Mouse (Mus musculus) lung, postnatal 14 days (tissue): ENCODE results near the gene Dennd4a.

ENCODE experiments used
- DNase-seq: peaks from one replicate; pipeline ENCODE4 v3.0.0; 2021

Gene Dennd4a

DNA sequence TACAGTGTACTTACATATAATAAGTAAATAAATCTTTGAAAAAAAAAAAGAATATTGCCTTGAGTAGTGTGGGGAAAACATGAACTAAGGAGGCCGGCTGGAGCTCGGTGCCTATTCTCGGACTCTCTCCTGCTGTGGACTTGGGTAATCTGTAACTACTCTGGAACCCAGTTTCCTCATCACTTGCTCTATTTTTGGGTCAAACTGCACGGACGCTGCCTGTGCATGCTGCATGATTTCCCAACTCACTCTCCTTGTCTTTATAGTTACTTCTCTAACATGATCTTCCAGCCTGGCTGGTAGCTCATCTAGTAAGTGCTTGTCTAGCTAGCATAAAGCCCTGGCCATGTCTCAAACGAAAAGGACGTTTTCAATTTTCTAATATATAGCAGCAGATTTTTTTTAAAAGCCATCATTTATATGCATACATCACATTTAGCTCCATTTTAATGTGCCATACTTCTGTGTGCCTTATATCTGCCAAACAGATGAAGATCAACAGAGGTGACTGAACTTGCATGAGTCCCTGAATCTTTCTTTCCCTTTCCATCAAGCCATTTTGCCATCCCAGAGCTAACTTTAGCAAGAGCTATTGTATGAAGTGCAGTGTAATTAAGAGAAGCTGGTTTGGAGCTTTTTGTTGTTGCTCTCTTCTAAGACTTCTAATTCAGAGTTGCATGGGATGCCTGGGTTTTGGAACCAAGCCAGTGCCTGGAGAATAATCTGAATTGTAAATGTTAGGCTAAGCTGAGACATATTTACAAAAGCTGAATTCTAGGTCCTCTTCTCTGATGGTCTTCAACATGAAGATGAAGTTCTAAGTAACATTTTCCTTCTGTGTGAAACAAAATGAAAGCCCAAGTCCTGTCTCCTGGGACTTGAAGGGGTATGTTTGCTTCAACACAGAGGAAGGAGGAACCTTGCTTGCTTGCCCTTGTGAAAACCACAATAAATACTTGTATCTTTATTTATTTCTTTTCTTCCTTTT, 20.2 kb upstream of the Dennd4a start:
- peak; percentile 34 for DNase-seq

DNA sequence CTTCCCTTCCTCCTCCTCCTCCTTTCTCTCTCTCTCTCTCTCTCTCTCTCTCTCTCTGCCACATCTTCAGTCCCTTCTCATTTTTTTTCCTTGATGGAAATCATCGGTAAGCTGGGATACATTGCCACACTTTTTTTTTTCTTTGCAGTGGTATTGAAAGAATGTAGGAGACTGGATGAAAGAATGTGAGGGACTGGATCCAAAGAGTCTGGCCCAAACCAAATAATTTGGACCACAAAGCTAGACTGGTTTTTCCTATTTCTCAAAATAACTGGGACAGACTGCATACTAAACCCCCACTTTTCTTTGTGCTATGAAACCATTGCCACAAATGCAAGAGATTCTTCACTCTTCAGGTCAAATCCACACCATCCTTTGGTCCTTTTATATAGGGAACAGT, 19.5 kb upstream of the Dennd4a start:
- no peak for DNase-seq

DNA sequence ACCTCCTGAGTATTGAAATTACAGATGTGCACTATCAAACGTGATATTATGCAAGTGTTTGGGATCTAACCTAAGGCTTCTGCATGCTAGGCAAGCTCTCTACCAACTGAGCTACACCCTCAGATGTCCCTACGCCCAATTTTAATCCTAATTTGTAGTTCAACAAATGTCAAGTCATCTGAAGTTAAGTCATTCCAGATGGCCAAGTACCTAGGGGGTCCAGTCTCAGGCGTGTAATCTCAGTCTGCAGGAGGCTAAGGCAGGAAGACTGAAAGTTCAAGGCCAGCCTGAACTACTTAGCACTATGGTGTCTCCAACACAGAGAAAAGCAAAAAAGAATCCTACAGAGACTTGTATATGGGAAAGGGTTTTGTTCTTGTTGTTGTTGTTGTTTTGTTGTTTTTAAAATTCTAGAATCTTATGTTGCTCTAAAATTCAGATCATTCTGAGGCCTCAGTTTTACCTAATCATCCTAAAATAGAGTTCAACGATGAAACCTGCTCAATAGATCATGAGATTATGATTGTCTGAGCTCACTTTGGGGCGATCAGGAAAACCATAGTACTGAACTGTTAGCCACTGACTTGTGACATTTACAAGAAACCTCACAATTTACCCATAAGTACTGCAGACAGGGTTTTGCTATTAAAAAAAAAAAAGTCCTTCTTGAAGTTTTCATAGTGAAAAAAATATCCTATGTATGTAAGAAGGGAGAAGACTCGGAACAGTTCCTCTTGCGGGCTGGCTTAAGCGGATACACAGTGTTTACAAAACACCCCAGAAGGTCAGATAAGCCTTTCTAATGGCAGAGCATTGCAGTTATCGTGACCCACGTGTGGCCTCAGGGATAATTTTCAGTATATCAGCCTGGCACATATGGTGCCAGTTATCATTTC, 18.5 kb upstream of the Dennd4a start:
- no peak for DNase-seq

DNA sequence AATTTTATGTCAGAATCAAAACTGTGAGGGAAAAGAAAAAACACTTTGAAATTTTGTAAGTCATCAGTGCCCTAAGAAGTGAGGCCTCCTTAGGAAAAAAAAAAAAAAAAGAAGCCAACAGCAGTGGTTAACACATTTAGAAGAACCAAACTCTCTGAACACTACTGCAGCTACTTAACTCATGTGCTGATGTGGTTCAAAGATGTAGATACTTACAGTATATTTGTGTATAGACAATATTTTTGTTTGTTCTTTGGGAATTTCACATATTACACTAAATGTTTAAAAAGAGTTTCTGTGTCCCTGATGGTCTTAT, 17.9 kb upstream of the Dennd4a start:
- DNase-seq, result no peak

DNA sequence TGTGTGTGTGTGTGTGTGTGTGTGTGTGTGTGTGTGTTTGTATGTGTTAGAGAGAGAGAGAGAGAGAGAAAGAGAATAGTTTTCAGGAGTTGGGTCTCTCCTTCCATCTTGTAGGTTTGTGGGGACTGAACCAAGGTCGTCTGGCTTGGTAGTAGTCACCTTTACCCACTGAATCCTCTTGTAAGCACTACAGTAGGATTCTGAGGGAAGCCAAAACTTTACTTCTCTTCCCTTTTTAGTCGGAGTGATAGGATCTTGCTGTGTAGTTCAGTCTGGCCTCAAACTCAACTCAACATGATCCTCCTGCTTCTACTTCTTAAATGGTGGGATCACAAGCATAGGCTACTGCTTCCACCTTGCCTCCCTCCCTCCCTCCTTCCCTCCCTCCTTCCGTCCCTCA, 17.3 kb upstream of the Dennd4a start:
- DNase-seq, result no peak

DNA sequence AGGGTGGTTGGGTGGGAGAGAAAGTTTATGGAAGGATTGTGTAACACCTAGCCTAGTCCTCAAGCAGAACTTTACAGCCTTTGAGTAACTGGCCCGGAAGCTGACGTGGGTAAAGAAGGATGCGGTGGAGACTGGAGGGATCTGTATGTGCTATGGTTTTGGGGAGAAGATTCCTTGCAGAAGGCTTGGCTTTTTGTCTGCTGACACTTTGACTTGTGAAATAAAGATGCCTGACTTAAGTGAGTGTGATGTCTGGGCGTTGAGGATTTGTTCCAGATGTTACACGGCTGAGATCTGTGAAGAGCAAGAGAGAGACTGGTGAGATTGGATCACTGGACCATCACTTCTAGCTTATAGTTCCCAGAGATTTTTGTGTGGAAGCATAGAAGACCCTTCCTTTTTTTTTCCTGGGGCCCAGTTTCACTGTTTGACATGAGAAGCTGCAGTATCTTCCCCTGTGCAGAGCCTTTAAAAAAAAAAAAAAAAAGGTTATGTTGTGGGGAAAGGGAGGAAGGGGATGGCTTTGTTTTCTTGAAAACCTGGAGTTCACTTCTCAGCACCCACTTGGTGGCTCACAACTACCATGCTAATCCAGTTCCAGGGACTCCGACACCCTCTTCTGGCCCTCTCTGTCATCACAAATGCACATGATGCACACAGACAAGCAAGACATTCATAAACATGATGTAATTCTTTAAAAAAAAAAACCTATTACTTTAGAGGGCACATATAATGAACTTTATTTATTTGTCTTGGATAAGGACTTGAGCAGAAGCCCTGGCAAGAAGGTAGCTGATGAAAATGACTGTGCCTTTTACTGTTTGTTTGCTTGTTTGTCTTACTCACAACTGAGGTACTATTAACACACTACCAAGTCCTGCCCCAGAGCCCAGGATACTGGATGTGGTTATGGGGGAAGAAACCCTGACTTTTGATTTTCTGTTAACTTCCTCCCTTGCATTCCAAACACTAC, 16.4 kb upstream of the Dennd4a start:
- peak; percentile 60 for DNase-seq

DNA sequence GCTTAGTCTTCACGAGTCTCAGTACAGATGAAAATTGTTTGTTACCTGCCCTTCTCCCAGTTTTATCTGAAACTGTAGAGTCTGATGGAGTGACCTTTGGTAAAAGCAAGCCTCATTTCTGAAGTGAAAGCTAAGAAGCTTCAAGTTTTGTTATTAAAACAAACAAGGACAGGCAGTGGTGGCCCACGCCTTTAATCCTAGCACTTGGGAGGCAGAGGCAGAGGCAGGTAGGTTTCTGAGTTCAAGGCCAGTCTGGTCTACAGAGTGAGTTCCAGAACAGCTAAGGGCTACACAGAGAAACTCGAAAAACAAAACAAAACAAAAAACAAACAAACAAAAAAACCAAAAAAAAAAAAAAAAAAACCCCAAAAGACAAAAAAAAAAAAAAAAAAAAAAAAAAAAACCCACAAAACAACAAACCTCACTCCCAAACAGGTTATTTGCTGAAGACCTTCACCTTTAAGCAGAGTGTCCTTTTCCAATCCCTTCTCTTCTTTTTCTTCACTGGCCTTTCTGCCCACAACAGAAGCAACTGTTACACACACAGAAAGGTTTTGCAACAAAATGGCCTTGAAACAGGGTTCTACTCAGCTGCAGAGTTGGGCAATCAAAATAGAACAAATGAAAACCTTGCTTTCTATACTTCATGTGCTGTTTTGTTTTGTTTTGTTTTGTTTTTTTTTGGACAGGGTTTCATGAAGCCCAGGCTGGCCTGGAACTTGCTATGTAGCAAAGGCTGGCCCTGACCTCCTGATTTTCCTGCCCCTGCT, 15.1 kb upstream of the Dennd4a start:
- no peak for DNase-seq

DNA sequence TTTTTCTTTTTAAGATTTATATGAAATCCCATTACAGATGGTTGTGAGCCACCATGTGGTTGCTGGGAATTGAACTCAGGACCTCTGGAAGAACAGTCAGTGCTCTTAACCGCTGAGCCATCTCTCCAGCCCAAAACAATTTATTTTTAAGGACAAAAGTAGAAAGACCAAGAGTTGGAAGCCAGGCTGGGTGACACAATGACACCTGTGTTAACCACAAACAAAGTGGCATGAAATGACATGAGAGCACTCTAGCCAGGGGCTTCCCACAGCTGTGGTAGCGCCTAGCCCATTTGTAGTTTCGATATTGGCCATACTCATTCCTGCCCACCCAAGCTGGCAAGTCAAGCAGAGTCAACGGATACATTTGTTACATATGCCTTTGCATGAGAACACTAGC, 13.7 kb upstream of the Dennd4a start:
- no peak for DNase-seq

DNA sequence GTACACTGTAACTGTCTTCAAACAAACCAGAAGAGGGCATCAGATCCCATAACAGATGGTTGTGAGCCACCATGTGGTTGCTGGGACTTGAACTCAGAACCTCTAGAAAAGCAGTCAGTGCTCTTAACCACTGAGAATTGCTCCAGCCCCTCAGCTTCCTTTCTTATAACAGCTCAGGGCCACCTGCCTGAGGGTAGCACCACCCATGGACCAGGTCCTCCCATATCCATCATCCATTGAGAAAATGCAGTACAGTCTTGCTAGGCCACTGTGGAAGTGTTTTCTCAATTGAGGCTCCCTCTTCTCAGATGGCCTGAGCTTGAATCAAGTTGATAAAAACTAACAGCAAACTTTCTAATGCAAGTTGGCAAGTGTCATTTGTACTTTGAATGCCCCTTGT, 13.0 kb upstream of the Dennd4a start:
- no peak for DNase-seq

DNA sequence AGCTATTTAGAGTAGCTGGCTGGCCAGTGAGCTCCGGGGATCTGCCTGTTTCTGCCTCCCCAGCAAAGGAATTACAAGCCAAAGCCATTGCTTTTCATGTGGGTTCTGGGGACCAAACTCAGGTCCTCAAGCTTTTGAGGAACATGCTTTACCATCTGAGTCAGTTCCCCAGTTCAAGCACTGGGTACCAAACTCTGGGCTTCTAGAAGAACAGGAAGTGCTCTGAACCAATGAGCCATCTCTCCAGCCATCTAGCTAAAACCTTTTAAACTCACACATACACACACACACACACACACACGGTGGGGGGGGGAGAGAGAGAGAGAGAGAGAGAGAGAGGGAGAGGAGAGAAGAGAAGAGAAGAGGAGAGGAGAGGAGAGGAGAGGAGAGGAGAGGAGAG, 12.3 kb upstream of the Dennd4a start:
- no peak for DNase-seq

DNA sequence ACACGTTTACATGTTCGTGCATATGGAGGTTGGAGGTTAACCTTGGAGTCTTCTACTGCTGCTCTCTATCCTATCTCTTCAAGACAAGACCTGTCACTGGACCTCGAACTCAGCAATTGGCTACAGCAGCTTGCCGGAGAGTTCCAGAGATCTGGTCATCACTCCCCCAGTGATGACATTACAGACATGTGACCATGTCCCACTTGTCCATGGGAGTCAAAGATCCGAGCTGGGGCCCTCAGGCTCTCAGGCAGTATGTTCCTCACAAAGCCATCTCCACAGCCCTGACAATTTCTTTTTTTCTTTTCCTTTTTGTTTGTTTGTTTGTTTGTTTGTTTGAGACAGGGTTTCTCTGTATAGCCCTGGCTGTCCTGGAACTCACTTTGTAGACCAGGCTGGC, 11.6 kb upstream of the Dennd4a start:
- DNase-seq, result no peak

DNA sequence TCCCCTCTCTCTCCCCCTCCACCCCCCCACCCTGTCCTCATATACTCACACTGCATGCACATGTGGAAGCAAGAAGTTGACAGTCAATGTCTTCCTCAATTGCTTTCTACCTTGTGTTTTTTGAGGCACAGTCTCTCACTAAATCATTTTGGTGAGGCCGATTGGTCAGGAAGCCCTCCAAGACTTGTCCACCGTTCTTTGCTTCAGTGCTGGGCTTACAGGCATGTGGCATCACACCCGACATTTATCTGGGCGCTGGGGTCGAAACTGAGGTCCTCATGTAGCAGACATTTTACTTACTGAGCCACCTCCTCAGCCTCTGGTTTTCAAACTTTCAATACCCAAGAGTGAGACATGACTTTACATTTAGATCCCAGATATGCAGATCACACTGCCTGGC, 8.6 kb upstream of the Dennd4a start:
- DNase-seq, result no peak

DNA sequence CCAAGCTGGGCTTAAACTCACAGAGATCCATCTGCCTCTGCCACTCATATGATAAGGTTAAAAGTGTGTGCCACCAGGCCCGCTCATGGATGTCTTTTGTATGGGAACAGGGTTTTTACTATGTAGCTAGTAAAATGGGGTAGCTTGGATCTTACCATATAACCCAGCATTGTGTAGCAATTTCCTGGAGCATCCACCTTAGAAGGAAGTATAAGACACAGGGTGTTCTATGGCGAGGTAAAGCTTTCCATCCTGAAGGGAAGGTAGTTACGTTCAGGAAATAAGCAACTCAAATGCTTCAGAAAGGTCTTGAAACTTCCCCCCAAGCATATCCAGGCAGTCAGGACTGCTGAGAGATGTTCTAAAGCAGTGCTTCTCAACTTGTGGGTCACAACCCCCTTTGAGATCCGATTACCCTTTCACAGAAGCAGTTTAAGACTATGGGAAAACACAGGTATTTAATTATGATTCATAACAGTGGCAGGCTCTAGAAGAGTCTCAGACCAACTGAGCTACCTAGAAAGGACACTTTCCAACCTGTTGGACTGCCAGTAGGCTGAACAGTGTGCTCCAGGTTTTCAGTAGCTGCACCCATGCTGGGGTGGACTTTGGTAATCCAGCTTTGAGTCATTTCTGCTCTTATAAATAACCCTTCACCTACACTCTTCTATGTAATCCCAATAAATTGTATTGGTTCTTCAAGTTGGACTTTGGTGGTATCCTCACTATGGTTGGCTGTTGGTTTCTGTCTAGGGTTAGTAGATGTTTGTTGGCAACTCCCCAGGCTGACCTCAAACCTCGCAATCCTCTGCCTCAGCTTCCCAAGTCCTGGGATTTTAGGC, 7.5 kb upstream of the Dennd4a start:
- DNase-seq, result no peak

DNA sequence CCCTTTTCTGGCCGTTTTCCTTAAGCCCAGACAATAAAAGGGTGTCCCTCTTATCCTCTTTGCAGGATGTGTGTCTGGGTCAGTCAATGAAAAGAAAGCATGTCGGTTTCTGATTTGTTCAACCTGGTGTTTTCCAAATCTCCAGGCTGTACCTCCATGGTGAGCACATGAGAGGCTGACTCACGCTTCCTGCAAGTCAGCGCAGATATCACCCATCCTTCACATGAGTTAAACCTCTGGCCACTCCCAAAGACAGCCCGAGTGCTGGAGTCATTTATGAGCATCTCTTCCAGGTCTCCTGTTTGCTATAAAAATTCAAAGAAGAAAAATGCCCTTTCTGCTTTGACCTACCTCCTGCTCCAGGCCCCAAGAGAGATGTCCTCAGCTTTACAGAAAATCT, 5.3 kb upstream of the Dennd4a start:
- DNase-seq, result no peak

DNA sequence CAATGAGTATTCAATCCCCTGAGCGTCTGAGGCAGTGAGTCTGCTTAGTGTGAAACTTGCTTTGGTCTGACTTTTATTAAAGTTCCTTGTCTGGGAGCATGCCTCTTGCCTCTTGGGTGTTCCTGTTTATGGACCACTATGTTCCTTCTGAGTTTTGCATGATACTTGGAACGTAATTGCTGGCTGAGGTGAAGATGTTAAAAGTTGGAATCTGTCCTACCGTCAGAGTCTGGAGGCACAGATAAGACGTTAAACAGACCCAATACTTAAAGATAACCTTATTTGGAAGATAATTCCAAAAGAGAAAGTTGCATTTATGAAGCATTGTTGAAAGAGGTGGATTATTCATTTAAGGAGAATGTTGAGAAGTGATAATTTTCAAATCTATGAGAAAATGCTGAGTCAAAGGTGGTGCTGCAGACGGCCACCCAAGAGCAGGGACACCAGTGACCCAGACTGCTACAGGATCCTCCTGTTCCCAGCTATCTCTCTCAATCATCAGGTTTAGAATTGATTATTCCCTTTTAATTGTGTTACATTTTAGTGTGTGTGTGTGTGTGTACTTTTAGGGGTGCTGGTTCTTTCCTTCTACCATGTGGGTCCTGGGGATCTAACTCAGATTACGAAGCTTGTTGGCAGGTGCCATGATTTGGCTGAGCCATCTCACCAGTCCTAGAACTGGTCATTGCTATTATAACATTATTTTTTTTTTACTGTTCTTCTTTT, 4.6 kb upstream of the Dennd4a start:
- DNase-seq, result no peak

DNA sequence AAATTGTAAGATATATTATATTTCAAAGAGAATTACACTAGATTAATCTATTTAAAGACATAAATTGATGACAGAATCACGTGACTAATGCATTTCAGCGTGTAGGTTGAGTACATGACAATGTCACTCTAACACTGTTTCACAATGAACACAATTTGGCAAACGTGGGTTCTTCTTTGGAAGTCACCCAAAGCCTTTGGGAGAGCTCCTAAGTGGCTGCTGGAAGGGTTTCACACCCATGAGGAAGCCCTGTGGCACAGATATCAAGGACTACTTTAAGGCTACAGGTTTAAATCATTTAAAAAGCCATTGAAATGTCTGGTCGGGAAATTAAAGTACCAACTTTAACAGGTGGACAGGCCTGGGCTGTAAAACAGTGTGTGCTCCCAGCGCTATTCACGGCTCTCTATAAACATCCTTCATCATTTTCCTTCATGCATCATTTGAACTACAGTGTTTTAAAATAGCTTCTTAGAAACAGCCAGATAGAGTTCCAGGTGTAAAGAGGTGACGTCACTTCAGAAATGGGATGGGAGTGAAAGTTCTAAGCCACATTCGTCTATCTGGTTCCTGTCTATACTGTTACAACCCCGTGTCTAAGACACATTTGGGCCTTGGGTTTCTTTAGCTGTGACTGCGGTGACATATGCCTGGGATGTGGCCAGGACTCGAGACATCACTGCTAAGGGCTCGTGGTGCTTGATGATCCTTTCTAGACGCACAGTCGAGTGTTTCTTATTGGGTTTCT, 3.9 kb upstream of the Dennd4a start:
- no peak for DNase-seq

DNA sequence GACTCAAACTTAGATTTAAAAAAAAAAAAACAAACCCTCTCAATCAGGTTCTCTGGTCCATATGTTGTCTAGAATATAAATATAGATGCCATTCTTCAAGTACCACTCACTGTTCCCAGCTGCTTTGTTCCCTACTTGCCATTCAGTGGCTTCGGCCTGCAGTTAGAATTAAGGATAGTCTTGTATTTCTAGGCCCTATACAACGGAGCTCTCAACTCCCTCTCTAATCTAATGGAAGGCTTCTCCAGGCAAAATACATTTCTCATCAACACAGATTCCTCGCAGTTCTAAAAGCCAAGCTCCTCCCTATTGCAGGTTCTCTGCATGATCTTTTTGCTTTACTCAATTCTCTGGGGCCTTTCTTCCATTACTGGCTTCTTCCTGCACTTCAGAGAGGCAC, 1.3 kb upstream of the Dennd4a start:
- no peak for DNase-seq

DNA sequence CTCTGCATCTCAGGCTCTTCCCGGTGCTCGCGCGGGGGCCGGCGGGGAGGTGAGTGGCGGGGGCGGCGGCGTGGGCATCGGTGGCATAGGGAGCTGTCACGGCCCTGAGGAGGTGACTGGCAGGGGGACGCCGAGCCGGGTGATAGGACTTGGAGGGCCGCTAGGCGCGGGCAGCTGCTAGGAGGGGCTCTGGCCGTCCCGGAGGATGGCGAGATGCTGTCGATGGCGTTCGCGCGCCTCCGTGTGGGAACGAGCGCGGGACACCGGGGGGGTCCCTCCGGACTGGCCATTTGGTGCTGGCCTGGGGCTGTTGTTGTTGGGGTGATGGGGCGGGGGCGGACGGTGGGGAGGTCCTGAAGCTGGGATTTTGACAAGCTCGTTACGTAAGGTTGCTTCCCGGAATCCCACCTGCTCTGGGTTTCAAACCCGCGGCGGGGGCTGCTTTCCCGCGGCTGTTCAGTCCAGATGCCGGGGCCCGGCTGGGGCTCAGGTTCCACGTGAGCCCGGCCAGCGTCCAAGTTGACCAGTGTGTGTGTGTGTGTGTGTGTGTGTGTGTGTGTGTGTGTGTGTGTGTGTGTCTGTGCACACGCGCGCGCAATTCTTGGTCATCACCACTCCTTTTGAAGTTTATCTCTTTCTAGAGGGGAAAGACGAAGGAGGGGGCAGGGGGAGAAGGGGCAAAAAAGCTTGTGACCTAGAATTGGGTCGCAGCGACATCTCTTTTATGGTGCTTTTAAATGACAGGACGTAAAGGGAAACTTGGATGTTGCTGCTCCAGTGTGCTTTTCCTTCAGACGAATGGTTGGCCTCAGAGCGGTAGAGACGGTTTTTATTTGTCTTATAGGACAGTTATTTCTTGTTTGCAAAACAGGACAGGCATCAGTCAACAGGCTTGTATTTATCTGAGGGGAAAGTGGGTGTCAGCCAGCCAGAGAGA, 666 bp downstream of the Dennd4a start:
- peak; percentile 54 for DNase-seq
